Mouse (Mus musculus): ENCODE data around the gene Pyurf.

GRCm38 (mm10) chr6:57684156-57684555, 7.7 kb downstream of the Pyurf start:
- TF ChIP-seq CTCF (IDR thresholded peaks at IDR 0.05; ENCODE audit: low read depth, low read length): no peak
- TF ChIP-seq POLR2A (IDR thresholded peaks at IDR 0.05; ENCODE audit: insufficient read depth, low read length): no peak
